Mouse (Mus musculus): ENCODE results near the gene Mcm10.
"Not testable (repeated sequence)": the region's sequence is repeated elsewhere in the genome, so short reads cannot be mapped to it uniquely, and the experiment has no call there.

Gene Mcm10

DNA sequence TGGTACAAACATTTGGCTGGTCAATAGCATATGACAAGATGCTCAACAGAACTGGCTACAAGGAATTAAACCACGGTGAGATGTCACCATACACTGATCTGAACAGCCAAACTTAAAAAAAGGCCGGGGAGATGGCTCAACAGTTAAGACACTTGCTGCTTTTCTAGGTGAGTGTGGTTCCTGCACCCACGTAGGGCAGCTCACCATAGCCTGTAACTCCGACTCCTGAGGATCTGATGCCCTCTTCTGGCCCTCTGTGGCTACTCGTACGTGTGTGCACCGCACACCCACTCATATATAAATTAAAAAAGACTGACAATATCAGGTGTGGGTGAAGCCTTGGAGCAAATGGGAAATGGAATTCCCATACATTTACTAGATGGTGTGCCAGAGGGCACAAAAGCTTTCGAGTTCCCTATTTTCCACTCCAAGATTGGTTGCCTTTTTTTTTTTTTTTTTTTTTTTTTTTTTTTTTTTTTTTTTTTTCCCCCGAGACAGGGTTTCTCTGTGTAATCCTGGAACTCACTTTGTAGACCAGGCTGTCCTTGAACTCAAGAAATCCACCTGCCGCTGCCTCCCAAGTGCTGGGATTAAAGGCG, 23.7 kb downstream of the Mcm10 start:
- in situ Hi-C loops (cut with MboI; ENCODE audit: unreplicated experiment in 2 of 2), result loop anchor here (5.0 to 10.0 kb wide), 2 partner anchors 54 to 72 kb away; partner anchors contain the start of gene Phyh (in 1 of the 2)

DNA sequence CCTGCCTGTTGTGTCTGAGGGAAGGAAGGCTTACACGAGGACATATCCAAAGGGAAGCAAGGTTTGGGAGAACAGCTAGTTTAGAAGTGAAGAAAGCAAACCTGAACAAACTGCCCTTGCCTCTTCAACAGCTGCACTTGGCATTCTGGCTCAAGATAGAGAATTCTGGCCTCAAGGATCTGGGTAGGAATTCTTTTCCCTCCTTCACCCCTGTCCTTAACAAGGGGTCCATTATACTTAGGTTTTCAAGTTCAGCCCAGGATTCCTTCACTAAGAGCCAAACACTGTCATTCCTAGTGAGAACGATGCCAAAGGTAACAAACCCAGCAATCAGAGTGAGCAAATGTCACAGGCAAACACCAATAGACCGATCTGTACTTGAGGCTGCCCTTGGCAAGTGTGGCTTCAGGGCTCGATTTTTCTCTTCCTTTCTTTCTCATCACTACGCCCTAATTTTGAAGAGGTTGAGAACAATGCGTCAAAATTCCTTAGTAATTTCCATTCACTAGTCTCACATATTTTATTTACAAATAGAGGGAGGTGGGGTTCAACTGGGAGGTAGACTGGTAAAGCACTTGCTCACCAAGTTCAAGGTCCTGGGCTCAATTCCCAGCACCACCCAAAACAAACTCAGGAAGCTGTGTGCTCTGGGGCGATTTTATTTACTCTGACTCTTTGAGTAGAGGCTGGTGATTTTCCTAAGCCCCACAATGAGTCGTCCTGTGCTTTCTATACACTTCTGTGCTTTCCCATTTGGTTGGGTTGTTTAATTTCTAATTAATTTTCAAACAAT, 25.0 kb downstream of the Mcm10 start:
- in situ Hi-C loops (cut with MboI; ENCODE audit: unreplicated experiment in 2 of 2), result loop anchor here (5.0 to 10.0 kb wide), 2 partner anchors 53 to 70 kb away; partner anchors contain the start of gene Phyh (in 1 of the 2)

DNA sequence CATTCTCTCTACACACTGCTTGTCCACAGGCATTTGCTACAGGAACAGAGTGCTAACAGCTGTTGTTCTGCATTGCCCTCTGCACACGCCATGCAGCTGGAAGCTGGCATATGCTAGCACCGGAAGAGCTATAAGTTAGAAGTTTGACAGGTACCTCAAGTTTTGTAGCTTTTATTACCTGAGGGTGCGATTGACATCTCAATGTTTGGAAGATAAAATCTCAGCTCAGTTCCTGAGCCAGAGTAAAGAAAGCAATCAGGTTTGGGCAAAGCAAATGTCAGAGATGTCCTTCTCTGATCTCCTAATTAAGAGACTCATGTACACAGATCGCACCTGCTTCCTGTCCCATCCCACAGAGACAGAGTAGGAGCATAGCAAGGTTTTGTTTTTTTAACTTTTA, 25.8 kb downstream of the Mcm10 start:
- in situ Hi-C loops (cut with MboI; ENCODE audit: unreplicated experiment in 2 of 2), result loop anchor here (5.0 to 10.0 kb wide), 2 partner anchors 52 to 69 kb away; partner anchors contain the start of gene Phyh (in 1 of the 2)

DNA sequence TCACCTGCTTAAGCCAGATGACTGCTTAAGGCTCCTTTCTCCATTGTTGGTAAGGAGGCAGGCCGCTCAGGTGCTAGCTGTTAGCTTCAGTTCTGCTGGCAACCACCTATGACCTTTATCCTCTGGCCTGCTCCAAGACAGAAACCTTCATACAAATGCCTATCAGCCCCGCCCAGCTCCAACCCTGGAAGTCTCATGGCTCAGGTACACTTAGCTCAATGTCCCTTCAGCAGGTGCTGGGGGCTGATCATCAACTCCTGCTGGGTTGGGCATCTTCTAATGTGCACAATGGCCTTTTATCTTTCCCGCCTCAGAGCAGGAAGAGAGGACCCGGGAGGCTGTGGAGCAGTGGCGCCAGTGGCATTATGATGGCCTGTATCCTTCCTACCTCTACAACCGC, 27.6 kb downstream of the Mcm10 start:
- in situ Hi-C loops (cut with MboI; ENCODE audit: unreplicated experiment in 2 of 2), result loop anchor here (5.0 to 10.0 kb wide), 2 partner anchors 50 to 68 kb away; partner anchors contain the start of gene Phyh (in 1 of the 2)

DNA sequence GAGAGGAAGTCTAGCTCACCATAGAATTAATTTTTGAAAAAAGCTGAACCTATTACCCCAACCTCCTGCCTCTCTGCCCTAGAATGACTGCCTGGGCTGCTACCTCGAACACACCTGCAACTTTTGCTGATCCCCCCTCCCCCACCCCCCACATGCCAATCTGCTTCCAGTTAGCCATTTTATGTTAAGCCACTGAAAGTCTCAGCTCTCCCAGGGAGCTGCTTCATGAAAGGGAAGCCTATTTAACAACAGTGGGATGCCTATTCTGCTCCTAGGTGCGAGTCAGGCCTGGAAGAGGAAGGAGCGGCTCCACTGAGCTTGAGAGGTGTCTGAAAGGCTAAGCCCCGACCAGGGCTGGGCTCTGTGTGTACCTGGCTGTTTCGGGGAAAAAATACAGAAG, 28.6 kb downstream of the Mcm10 start:
- in situ Hi-C loops (cut with MboI; ENCODE audit: unreplicated experiment in 2 of 2), result loop anchor here in 1 of 2 experiments (10.0 kb wide), 1 partner anchor 49 kb away; no protein-coding TSS in a partner anchor

DNA sequence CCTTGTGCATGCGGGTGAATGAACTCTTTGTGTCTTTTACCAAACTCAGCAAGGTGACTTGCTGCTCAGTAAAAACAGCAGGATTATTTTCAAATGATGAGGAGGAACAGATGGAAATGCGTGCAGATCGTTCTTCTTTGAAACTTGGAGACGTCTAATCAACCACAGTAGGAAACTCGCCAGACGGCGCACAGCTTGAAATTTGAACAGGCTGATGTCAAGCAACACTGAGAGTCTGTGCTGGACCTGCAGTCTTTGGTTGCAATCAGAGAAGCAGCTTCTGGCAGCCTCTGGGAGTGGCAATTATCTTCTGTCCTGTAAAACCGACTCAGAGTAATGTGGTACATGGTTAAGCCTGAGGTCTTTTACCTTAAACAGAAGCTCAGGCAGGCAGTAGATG, 34.5 kb downstream of the Mcm10 start:
- in situ Hi-C loops (cut with MboI; ENCODE audit: unreplicated experiment in 2 of 2), result no loop called here

DNA sequence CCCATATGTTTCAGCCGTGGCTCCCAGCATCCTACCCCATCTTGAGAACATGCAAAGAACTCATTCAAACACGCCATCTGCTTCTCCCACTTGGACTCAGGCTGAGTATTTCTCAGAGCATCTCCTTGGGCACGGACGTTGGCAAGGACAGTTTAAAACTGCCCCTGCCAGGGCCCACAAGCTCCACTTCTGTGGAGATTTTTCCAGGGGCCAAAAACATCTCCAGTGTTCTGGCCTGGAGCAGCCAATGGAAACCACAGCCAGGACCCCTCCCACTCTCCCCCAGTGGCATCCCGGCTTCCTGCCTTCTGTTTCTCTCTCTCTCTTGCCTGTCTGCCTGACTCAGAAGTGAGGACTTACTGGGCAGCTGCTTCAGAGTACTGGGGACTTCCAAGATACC, 36.8 kb downstream of the Mcm10 start, which contains the start of gene Ucma:
Ucma (plus strand) TSS at position 316 of the 400 bp plus-strand sequence.
- in situ Hi-C loops (cut with MboI; ENCODE audit: unreplicated experiment in 2 of 2), result no loop called here

DNA sequence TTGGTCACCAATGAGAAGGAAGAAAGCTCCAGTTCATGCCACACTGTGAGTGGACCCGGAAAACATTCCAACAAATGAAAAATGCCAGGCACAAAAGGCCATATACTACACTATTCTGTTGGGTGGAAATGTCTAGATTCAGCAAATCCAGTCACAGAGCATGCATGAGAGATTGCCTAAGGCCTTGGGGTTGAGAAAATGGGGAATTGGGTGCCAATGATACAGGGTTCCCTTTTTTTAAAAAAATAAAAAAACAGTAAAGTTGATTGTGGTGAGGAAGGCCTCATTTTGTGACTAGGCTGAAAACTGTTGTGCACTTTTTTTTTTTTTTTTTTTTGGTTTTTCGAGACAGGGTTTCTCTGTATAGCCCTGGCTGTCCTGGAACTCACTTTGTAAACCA, 43.5 kb downstream of the Mcm10 start:
- in situ Hi-C loops (cut with MboI; ENCODE audit: unreplicated experiment in 2 of 2), result no loop called here

DNA sequence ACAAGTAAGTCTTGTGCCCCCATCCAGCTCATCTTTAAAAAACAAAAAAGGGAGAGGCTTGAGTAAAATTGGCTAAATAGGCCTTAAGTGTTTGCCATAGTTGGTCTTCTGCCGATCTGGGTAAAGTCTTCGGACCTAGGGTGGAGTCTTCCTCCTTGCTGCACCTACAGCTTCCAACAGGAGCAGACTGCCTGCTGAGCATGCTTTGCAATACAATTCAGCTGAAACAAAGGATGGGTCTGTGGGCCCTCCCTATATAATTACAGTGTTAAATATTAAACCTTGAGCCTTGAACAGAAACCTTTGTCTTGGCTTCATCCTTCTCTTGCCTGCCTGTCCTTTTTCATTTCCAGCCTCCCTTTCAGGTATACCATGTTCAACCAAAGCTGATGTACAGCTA, 44.8 kb downstream of the Mcm10 start:
- in situ Hi-C loops (cut with MboI; ENCODE audit: unreplicated experiment in 2 of 2), result no loop called here

DNA sequence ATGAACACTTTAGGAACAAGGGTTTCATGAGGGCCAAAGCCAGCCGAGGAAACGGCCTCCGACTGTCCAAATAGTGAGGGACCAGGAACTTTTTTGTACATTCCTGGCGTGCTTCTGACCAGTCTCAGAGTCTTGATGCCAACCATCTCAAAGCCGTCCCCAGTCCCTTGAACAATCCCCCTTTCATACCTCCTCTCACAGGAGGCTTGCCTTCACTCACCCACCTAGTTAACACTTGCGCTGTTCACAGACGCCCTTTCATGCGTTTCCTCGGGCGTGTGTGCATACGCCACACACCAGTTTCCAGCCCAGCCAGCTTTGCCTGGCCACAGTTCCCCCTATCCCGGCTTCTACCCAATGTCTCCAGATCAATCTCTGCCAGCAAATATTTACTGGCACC, 54.6 kb downstream of the Mcm10 start:
- in situ Hi-C loops (cut with MboI; ENCODE audit: unreplicated experiment in 2 of 2), result no loop called here

DNA sequence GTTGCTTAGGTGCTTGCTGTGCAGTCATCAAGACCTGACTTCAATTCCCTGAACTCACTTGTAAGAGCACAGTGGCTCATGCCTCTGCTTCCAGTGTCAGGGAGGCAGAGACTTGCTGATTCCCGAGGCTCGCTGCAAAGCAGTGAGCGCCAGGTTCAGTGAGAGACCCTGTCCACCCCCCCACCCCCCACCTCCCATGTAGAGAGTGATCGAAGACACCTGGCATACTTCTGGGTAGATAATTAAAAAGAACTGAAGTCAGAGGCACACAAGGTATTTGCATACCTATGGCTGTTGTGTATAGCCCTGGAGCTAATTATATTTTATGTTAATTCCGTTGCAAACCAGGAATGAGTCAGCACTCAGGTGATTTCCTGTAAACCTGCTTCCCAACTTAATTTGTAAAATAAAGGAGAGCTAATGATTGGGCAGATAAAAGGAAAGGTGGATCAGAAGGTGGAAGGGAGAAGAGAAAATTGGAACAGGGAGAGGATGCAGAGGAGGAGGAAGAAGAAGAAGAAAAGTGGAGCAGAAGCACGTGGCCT, 58.3 kb downstream of the Mcm10 start:
- in situ Hi-C loops (cut with MboI; ENCODE audit: unreplicated experiment in 2 of 2), result no loop called here

DNA sequence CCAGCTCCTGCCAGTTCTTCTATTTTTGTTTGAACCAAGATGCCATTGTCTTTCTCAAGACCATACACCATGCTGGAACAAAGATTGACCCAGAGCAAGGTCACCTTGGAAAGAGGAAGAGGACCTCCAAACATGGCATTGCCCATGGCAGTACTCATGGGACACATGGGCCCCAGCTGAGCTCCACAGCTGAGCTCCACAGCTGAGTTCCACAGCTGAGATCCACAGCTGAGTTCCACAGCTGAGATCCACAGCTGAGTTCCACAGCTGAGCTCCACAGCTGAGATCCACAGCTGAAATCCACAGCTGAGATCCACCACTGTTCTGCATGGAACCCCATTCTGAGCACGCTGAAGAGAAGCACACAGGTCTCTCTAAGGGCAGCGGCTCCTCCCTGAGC, 61.6 kb downstream of the Mcm10 start:
- in situ Hi-C loops (cut with MboI; ENCODE audit: unreplicated experiment in 2 of 2), result no loop called here

DNA sequence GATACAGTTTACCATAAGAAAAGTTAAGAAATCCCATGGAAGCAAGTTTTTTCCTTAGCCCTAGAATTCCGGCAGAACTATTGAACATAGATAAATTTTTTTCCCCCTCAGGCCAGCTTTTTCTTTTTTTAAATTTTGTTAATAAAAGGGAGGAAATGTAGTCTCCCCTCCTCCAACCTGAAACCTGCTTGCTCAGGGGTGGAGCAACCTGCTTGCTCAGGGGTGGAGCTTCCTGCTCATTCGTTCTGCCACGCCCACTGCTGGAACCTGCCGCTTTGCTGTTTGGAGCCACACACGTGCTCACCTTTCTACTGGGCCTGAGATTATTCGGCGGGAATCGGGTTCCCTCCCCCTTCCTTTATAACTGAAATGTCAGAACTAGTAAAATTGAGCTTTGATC, 62.9 kb downstream of the Mcm10 start:
- in situ Hi-C loops (cut with MboI; ENCODE audit: unreplicated experiment in 2 of 2), result not testable (repeated sequence)

DNA sequence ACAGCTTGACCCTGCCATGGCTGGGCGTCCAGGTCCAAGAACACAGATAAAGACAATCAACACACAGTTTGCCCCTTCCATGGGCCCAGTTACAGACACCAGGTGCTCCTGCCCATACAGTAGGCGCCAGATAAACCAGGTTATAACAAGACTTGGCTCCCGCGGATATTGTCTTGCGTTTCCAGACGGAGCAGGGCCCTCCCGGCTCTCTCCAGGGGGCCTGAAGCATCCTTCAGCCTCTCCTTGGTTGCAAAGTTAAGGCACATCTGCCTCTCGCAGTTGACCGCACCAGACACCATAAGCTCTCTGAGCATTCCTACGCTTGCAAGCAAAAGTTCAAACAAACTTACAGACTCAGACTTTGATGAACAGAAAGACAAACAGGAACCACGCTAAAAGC, 71.7 kb downstream of the Mcm10 start:
- in situ Hi-C loops (cut with MboI; ENCODE audit: unreplicated experiment in 2 of 2), result no loop called here

Measured in v-Abl transformed pro-B cells (cell line).